Mouse (Mus musculus): ENCODE results near the gene Fez2. TPM values are rescaled to one million over a fixed set of nuclear protein-coding genes. Genes with fewer than 3 reads are reported as not detected.

Fez2 gene
- polyA plus RNA-seq, 1 experiment from 2014 or later: 17.3 TPM

GRCm38 (mm10) chr17:78379079-78379729 is 38.7 kb downstream of the Fez2 start:
- 0 out of 2 replicates have a peak, but pooled peaks have one; percentile 18 for ATAC-seq
- peak overlapping the region; percentile 42; the same call in 1 of the 2 replicates for H3K27ac ChIP-seq (ENCODE audit: low read depth)

DNA sequence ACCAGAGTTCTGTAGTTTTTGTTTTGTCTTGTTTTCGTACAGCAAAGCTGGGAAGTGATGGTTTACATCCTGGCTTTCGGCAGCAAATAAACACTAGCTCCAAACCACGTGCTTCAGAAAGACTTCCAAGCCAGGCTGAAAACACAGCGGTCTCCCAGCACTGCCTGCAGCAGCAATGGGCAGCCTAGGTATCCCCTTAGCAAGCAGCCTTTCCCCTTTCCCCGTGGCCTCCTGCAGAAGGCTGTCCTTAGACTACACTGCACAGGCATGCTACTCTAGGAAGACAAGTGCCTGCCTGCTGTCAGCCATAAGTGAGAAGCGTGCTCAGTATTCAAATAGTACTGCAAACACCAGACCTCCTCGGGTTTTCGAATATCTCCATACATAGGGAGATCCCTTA is 41.4 kb downstream of the Fez2 start:
- H3K27ac ChIP-seq (ENCODE audit: low read depth): no peak overlapping the region
- no peak overlapping the region for H3K9ac ChIP-seq (replicated peaks)
- H3K27me3 ChIP-seq (ENCODE audit: insufficient read depth, low read length): no peaks in the 10 kb centered on the region
- H3K36me3 ChIP-seq (replicated peaks; ENCODE audit: insufficient read depth, low read length): peaks cover 10% of the 10 kb centered on the region
- DNase-seq (no peak), ATAC-seq (no peak)
- no peaks in the 10 kb centered on the region for H3K9me3 ChIP-seq (ENCODE audit: low read length)
- no peak overlapping the region for H3K4me3 ChIP-seq (ENCODE audit: low read depth, low read length)
- WGBS (ENCODE audit: insufficient replicate concordance): 68% methylated on average over 8 of the region's 8 CpGs
- TF ChIP-seq CTCF (IDR thresholded peaks at IDR 0.05; ENCODE audit: low read depth) (no peak), EP300 (IDR thresholded peaks at IDR 0.05; ENCODE audit: low read depth) (no peak)
- no peak overlapping the region for H3K4me2 ChIP-seq (ENCODE audit: low read depth, low read length)
- H3K4me1 ChIP-seq (ENCODE audit: insufficient read depth): peaks cover 13% of the 10 kb centered on the region

More at GRCm38 (mm10) chr17:78379079-78379729, 38.7 kb downstream of the Fez2 start:
- TF ChIP-seq EP300 (IDR thresholded peaks at IDR 0.05; ENCODE audit: low read depth) (no peak), CTCF (IDR thresholded peaks at IDR 0.05; ENCODE audit: low read depth) (no peak)
- Histone ChIP-seq H3K4me3 (ENCODE audit: low read depth, low read length) (no peak overlapping the region), H3K4me1 (ENCODE audit: insufficient read depth) (peaks cover 15% of the 10 kb centered on the region), H3K36me3 (replicated peaks; ENCODE audit: insufficient read depth, low read length) (peaks cover 12% of the 10 kb centered on the region), H3K4me2 (ENCODE audit: low read depth, low read length) (no peak overlapping the region; the same call in 1 of the 2 replicates), H3K9ac (replicated peaks) (no peak overlapping the region), H3K27me3 (ENCODE audit: insufficient read depth, low read length) (no peaks in the 10 kb centered on the region), H3K9me3 (ENCODE audit: low read length) (no peaks in the 10 kb centered on the region)
- DNase-seq: peak; percentile 12
- WGBS (ENCODE audit: insufficient replicate concordance): 74% methylated on average over 8 of the region's 8 CpGs

DNA sequence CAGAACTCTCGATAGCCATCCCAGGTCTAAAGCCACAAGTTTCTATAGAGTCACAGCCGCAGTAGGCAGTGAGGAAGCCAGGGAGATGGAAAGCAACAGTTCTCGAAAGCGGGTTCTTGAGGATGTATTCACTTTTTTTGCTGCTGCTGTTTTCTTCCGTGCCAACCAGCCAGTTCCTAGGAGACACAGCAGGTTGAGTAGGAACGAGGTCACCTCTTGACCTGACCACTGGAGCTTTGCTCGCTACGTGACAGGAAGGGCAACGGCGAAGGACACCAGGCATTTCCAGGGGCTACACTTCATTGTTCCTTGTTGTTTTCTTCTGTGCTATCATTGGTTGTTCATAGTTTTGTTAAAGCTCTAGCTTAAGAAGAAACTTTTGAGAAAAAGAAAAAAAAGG is 43.2 kb downstream of the Fez2 start:
- H3K4me3 ChIP-seq (ENCODE audit: low read depth, low read length): no peak overlapping the region
- TF ChIP-seq CTCF (IDR thresholded peaks at IDR 0.05; ENCODE audit: low read depth): no peak
- no peak for TF ChIP-seq EP300 (IDR thresholded peaks at IDR 0.05; ENCODE audit: low read depth)
- H3K27me3 ChIP-seq (ENCODE audit: insufficient read depth, low read length): no peaks in the 10 kb centered on the region
- H3K27ac ChIP-seq (ENCODE audit: low read depth): 0 out of 2 replicates have a peak overlapping the region, but pooled peaks have one; percentile 4
- peaks cover 10% of the 10 kb centered on the region for H3K36me3 ChIP-seq (replicated peaks; ENCODE audit: insufficient read depth, low read length)
- peaks cover 7% of the 10 kb centered on the region for H3K4me1 ChIP-seq (ENCODE audit: insufficient read depth)
- 72% methylated on average over 10 of the region's 10 CpGs for WGBS (ENCODE audit: insufficient replicate concordance)
- ATAC-seq (no peak), DNase-seq (no peak)
- no peaks in the 10 kb centered on the region for H3K9me3 ChIP-seq (ENCODE audit: low read length)
- no peak overlapping the region for H3K4me2 ChIP-seq (ENCODE audit: low read depth, low read length)
- H3K9ac ChIP-seq (replicated peaks): no peak overlapping the region

- H3K4me3 ChIP-seq (ENCODE audit: low read depth, low read length): no peak overlapping the region
- peaks cover 10% of the 10 kb centered on the region for H3K36me3 ChIP-seq (replicated peaks; ENCODE audit: insufficient read depth, low read length)
- no peaks in the 10 kb centered on the region for H3K27me3 ChIP-seq (ENCODE audit: insufficient read depth, low read length)
- TF ChIP-seq EP300 (IDR thresholded peaks at IDR 0.05; ENCODE audit: low read depth): no peak
- TF ChIP-seq CTCF (IDR thresholded peaks at IDR 0.05; ENCODE audit: low read depth): no peak
- H3K4me2 ChIP-seq (ENCODE audit: low read depth, low read length): no peak overlapping the region
- H3K9me3 ChIP-seq (ENCODE audit: low read length): no peaks in the 10 kb centered on the region
- H3K4me1 ChIP-seq (ENCODE audit: insufficient read depth): 0 out of 2 replicates have a peak, but pooled peaks cover 2% of the 10 kb centered on the region
- no peak overlapping the region for H3K9ac ChIP-seq (replicated peaks)
- ATAC-seq: no peak
- no peak for DNase-seq
- WGBS (ENCODE audit: insufficient replicate concordance): 77% methylated on average over 8 of the region's 8 CpGs
- no peak overlapping the region for H3K27ac ChIP-seq (ENCODE audit: low read depth)
Observed at GRCm38 (mm10) chr17:78373849-78374248, 44.1 kb downstream of the Fez2 start.

DNA sequence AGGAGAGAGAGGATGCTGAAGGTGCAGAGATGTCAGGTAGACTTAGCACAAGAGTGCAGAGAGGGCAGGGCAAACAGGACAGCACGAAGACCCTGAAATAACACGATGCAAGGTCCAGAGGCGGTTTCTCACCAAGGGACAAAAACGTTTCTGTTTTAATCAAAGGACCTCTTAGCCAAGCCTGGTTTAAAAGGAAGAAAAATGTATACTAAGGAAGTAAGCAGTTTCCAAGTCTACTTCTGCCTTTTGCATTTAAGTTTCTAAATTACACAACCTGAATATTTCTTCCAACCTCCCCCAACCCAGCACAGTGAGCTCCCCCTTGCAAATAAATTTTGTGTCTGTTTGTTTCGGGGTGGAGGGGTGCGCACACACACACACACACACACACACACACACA is 44.8 kb downstream of the Fez2 start:
- WGBS (ENCODE audit: insufficient replicate concordance): 79% methylated on average over 6 of the region's 6 CpGs
- Histone ChIP-seq H3K27me3 (ENCODE audit: insufficient read depth, low read length) (no peaks in the 10 kb centered on the region), H3K4me2 (ENCODE audit: low read depth, low read length) (no peak overlapping the region), H3K9me3 (ENCODE audit: low read length) (no peaks in the 10 kb centered on the region), H3K27ac (ENCODE audit: low read depth) (no peak overlapping the region), H3K36me3 (replicated peaks; ENCODE audit: insufficient read depth, low read length) (peaks cover 7% of the 10 kb centered on the region), H3K9ac (replicated peaks) (no peak overlapping the region), H3K4me3 (ENCODE audit: low read depth, low read length) (no peak overlapping the region), H3K4me1 (ENCODE audit: insufficient read depth) (no peaks in the 10 kb centered on the region)
- DNase-seq: no peak
- TF ChIP-seq EP300 (IDR thresholded peaks at IDR 0.05; ENCODE audit: low read depth): no peak
- TF ChIP-seq CTCF (IDR thresholded peaks at IDR 0.05; ENCODE audit: low read depth): no peak
- no peak for ATAC-seq

- DNase-seq (no peak), ATAC-seq (no peak)
- Histone ChIP-seq H3K4me3 (ENCODE audit: low read depth, low read length) (no peak overlapping the region), H3K9ac (replicated peaks) (no peak overlapping the region), H3K36me3 (replicated peaks; ENCODE audit: insufficient read depth, low read length) (no peaks in the 10 kb centered on the region; the same call in none of the 2 replicates), H3K9me3 (ENCODE audit: low read length) (no peaks in the 10 kb centered on the region), H3K4me1 (ENCODE audit: insufficient read depth) (no peaks in the 10 kb centered on the region), H3K27ac (ENCODE audit: low read depth) (no peak overlapping the region), H3K4me2 (ENCODE audit: low read depth, low read length) (no peak overlapping the region), H3K27me3 (ENCODE audit: insufficient read depth, low read length) (no peaks in the 10 kb centered on the region)
- 87% methylated on average over 1 of the region's 1 CpGs for WGBS (ENCODE audit: insufficient replicate concordance)
- TF ChIP-seq CTCF (IDR thresholded peaks at IDR 0.05; ENCODE audit: low read depth) (peak; percentile 56), EP300 (IDR thresholded peaks at IDR 0.05; ENCODE audit: low read depth) (no peak)
Observed at GRCm38 (mm10) chr17:78370445-78370844, 47.5 kb downstream of the Fez2 start.

Data from liver, postnatal 0 days (tissue).